Mouse (Mus musculus) T-helper 1 cell (primary cell): Measurements from ENCODE around the gene Myh9.

Source experiments
- in situ Hi-C: fragments of 300-600 bp; cut with MboI, MseI; formaldehyde crosslinking; loops from one replicate; pipeline ENCODE4 v1.15.1; 2025; ENCODE audit warnings: high pct_unique_total_duplicates

Myh9 gene

GRCm38 (mm10) chr15:77793554-77793953, 48.4 kb downstream of the Myh9 start:
- in situ Hi-C loops, result no loop called here

DNA sequence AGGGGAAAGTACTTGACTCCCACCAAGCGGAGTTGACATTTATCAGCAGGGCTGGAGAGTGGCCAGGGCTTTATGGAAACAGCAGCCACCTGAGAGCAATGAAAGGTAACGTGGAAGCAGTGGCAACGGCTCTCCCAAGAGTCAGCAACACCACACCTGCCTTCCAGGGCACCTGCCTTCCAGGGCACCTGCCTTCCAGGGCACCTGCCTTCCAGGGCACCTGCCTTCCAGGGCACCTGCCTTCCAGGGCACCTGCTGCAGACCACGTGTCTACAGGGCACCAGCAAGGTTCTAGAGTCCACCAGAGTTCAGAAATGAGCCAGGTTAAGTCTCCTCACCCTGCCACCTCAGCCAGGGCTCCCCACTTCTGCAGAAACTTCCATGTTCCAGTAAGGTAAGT, 48.9 kb downstream of the Myh9 start:
- in situ Hi-C loops, result no loop called here

GRCm38 (mm10) chr15:77792056-77792455, 49.9 kb downstream of the Myh9 start:
- in situ Hi-C loops, result no loop called here

GRCm38 (mm10) chr15:77790656-77791405, 51.1 kb downstream of the Myh9 start:
- in situ Hi-C loops, result no loop called here

DNA sequence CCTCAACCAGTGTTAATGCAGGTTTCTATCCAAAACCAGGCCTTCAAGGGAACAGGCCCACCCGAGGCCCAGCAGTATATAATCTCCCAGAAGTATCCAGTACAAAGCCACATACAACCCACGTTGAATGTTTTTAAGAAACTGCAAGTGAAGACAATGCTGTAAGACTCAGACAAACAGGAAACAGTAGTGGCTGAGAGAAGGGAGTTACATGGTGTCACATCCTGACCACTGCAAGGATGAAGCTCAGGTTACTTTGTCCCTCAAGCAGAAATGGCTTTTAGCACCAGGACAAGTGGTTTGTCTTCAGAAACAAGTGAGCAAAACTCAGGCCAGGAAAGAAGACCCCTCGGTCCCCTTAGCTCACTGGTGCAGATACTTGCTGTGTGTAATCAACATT, 52.8 kb downstream of the Myh9 start:
- in situ Hi-C loops, result no loop called here

GRCm38 (mm10) chr15:77788356-77788755, 53.6 kb downstream of the Myh9 start:
- in situ Hi-C loops, result no loop called here

- in situ Hi-C loops, result no loop called here
These were observed 56.2 kb downstream of the Myh9 start for GRCm38 (mm10) chr15:77785807-77786206.

DNA sequence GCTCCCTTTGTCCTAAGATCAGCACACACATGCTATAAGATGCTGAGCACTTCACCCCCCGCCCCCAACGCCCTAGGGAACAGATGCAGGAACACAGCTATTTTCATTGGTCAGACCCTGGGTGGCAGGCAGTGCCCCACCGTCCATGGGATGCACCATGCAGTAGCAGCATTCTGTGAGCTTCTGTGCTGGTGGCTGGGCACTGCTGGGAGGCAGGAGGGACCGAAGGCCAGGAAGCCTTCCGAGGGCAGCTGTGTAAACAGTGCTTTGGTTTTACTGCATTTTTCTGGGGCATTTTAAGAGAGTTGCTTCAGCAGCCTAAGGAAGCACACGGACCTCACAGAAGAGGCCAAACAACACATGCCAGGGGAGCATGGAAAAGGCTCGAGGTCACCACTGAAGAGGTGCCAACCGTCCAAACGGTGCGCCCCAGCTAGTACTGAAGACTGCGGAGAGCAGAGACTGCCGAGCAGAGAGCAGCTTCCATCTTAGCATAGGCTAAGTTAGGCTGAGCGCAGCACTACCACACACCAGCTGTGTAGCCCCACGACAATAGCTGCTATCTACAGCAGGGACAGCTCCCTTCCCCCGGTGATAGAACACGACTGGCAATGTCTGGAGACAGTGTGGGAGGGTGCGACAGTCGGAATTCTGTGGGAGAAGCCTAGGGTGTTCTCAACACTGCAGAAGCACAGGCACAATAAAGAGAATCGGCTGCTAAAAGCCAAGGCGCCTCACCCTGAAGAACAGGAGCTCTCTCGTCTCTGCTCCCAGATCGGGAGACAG, 57.7 kb downstream of the Myh9 start:
- in situ Hi-C loops, result no loop called here

DNA sequence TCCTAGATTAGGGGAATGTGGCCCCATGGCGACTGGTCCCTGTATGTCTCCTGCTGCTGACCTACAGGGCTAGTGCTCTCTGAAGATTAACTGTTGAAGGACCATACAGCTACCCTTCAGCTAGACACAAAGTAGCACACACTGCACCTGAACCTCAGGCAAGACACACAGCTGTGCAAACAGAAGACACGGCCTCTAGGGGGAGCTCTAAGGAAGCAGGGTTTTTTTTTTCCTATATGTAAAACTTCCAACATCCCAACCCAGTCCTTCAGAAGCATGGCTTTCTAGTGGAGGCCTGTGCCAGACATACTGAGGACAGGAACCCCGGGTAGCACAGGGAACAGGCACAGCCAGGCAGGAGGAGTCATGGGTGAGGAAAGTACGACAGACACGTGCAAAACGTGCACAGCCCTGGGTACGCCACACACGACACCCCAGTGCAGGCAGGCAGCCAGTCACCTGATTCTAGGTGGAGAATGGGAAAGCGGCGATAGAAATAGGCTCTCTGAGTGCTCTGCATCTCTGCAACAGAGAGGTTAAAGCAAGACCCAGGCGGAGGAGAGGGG, 59.4 kb downstream of the Myh9 start:
- in situ Hi-C loops, result no loop called here

DNA sequence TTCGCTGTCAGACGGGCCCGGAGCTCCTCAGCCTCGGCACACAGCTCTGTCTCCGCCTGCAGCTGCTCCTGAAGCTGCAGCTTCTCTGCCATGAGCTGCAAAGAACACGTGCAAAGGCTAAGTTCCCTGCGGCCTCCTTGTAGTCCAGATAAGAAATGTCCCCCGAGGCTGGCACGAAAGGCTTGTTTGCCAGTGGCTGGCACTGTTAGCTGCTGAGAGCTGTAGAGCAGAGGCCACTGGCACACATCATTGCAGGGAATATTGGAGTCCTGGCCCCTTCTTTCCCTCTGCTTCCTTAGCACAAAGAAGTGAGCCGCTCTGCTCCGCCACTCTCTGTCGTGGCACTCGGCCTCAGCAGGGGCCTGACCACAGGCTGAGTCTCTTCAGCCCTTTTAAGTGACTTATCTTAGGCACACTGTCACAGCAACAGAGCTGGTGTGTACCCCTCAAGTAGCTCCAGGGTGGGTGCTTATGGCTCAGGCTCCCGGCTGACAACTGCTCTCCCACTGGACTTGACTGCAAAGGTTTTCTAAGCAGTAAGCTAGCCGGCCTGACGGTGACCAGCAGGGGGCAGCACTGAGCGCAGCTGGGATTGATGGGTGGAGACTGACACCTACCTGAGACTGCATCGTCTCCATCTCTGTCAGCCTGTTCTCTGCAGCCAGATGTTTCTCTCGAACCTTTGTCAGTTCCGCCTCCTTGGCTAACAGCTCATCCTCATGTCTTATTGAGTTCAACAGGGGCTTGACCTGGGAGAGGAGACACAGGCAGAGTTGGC, 66.6 kb downstream of the Myh9 start:
- in situ Hi-C loops, result no loop called here

DNA sequence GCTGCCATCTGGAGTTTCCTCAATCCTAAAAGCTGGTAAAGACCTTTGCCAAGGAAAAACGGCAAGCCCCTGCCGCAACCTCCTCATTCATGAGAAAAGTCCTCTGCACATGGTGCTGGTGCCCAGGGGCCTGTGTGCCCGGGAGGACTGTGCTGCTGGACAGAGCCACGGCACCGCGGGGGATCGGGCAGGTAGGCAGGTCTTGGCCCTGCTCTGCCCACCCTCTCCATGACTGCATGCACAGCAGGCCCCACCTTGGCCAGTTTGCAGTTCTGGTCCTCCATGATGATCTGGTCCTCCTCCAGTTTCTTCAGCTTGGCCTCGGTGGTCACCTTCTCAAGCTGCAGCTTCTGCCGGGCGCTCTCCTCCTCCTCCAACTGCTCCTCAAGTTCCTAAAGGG, 67.7 kb downstream of the Myh9 start:
- in situ Hi-C loops, result loop anchor here (5.0 kb wide), 1 partner anchor 133 kb away; no protein-coding TSS in a partner anchor

DNA sequence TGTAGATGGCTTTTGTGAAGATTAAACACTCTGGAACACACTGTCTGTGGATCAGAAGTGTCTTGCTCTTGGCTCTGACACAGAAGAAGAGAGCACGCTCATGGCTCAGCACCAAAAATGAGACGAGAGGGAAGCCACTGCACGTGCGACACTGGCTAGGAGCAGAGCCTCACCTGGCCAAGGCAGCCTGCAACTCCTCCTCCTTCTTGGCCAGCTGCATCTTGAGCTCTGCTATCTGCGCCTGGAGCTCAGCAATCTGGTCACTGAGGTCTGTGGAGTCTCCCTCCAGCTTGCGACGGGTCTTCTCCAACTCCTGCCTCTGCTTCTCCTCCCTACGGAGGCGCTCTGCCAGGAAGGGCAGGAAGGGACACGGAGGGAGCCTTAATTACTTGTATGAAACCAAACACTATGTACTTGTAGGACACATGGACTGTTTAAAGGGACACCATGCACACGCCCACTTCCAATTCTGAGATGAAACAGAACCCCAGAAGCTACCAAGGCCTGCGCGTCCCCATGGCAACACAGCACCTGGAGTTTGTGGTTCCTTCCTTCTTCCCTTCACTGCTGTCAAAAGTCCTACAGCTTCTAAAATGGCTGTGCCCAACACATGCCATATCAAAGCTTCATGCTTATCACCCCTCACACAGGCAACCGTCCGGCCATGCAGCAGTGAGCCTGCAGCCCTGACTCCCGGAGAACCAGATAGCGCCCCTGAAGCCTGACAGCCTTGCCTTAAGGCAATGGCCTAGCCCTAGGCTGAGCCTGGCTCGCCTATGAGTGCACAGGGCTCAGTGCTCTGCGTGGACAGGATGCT, 68.7 kb downstream of the Myh9 start:
- in situ Hi-C loops, result loop anchor here (5.0 kb wide), 1 partner anchor 134 kb away; no protein-coding TSS in a partner anchor

DNA sequence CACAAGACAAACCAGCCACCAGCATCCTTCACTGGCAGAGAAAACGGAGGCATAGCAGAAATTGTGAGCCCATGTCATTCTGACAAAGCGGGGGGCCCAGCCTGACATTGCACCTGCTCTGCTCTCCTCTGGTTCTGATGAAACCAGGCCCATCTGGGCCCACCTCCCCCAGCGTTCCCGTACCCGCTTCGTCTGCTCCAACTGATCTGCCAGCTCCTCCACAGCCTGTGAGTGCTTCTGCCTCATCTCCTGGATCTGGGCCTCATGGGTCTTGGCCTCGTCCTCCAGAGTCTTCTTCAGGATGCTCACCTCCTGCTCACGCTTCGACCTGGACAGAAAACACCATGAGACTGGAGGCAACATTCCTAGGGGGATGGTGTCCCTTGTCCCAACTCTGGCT, 71.0 kb downstream of the Myh9 start:
- in situ Hi-C loops, result loop anchor here (5.0 kb wide), 1 partner anchor 136 kb away; no protein-coding TSS in a partner anchor

DNA sequence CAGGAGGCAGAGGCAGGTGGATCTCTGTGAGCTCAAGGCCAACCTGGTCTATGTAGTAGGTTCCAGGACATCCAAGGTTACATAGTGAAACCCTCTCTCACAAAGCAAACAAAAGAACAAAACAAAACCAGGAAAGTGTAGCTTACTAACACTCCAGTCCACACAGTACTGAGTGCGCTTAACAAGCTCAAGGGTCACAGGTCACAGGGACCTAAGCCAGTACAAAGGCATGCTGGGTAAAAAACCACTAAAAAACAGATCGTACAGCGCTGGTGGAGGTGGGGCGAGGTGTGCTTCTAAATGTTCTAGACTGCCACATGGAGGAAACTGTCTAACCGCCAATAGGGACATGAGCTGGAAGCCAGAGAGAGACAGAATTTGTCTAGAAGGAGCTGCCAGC, 71.6 kb downstream of the Myh9 start:
- in situ Hi-C loops, result loop anchor here (5.0 kb wide), 1 partner anchor 137 kb away; no protein-coding TSS in a partner anchor

- in situ Hi-C loops, result no loop called here
These were observed 75.0 kb downstream of the Myh9 start for GRCm38 (mm10) chr15:77766981-77767380.

DNA sequence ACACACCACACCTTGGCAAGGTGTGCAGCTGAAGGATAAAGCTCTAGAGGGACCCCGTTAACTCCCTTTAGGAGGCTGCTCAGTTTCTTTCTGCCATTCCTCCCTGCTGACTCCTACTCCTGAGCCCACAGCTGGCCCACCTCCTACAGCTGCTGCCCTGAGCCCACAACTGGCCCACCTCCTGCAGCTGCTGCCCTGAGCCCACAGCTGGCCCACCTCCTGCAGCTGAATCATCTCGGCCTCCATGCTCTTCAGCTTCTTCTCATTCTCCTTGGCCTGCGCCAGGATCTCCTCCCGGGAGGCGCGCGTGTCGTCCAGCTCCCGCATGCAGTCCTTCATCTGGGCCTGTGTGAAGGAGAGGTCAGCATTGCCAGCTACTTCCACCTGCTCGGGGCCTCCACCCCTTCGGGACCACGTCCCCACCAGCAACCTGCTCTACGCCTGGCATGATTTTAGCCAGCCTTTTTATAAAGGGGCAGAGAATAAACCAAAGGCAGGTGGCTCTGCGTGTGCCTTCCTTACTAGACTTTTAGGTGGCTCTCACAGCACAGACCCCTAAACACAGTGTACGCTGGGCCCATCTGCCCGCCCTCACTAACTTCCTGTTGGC, 76.4 kb downstream of the Myh9 start:
- in situ Hi-C loops, result no loop called here

GRCm38 (mm10) chr15:77764391-77765006, 77.5 kb downstream of the Myh9 start:
- in situ Hi-C loops, result no loop called here

DNA sequence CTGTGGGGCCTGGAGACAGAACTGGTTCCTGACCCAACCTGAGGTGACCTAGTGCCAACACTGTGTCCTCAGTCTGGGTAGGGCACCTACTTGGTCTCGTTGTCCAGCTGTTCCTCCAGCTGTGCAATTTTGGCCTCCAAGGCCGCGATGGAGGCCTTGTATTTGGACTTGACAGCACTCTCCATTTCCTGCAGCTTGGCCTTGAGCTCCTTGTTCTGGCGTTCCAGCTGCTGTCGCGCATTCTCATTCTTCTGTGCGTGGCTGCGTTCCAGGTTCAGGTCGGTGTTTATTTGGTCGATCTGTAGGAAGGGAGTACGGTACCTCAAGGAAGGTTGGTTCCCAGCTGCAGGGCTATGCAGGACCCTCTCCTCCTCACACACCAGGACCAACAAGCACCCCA, 78.3 kb downstream of the Myh9 start:
- in situ Hi-C loops, result no loop called here

DNA sequence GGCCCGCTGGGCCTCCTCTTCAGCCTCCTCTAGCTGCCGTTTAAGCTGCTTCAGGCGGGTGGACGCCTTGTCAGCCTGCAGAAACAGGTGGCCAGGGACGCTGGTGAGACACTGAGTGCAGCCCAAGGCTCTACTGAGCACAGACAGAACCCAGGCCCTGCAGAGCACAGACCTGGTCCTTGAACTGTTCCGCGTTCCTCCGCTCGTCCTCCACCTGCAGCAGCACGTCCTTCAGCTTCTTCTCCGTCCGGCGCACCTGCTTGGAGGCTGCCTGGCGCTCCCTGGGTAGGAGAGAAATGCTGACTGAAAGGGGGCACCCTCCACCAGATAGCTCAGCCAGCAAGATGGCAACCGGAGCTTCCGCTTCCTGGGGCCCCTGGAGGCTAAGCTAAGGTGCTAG, 78.9 kb downstream of the Myh9 start:
- in situ Hi-C loops, result no loop called here
